9 mouse cellular contexts compared by ENCODE assay signal in genomic region chr6:114916715-114916992, GRCm38 (mm10). TPM values are rescaled to one million over a fixed set of nuclear protein-coding genes. Genes with fewer than 3 reads are reported as not detected.
DNase-seq lines count a peak whose midpoint lies in the region; ATAC-seq and TF ChIP-seq lines count a peak whose summit lies in the region.
"Had no signal": no experiment of that assay in that cellular context is flagged by ENCODE, and none has a peak within 500 bp of the region (broad histone marks: within the 10 kb centered on the region; RNA-seq: fewer than 3 reads in every experiment).

No protein-coding gene starts in this region.

- H3K4me1 ChIP-seq in G1E (ENCODE audit: insufficient read depth, low read depth, low read length), result peaks cover 69% of the 10 kb centered on the region
- H3K4me1 ChIP-seq in hindbrain, embryonic 12.5 days, result peaks cover 76% of the 10 kb centered on the region
- no peaks in the 10 kb centered on the region; the same call in 1 of the 2 replicates for H3K4me1 ChIP-seq in cerebellum, adult 2 months (ENCODE audit: control insufficient read depth, insufficient read depth, low read length)

- TF ChIP-seq CTCF in G1E (IDR thresholded peaks at IDR 0.05; ENCODE audit: low read depth, low read length), result no peak
- no peak for TF ChIP-seq CTCF in brain, embryonic 14.5 days (IDR thresholded peaks at IDR 0.05; ENCODE audit: borderline replicate concordance, extremely low read depth, insufficient read depth, insufficient read length)
- no peak for TF ChIP-seq CTCF in cerebellum, adult 2 months (IDR thresholded peaks at IDR 0.05; ENCODE audit: borderline replicate concordance, insufficient read depth, low read depth, low read length)

- intact Hi-C loops in gastrocnemius, postnatal 14 days (cut with DNase I; ENCODE audit: low total_unique reads), result loop anchor here (5.0 kb wide), 1 partner anchor 34 kb away; no protein-coding TSS in a partner anchor

- peak; percentile 26 for DNase-seq in G1E (ENCODE audit: low spot score)
- peak; percentile 72 for DNase-seq in brain, embryonic 14.5 days (ENCODE audit: low read depth)
- DNase-seq in lung, postnatal 36 days, result peak; percentile 71
- no peak for DNase-seq in ovary, adult 18-20 months (ENCODE audit: low spot score)
- DNase-seq in left cerebral cortex, adult 11 months (ENCODE audit: low spot score), result no peak
- DNase-seq in gastrocnemius, postnatal 14 days, result no peak
- no peak for DNase-seq in cerebellum, adult 2 months
- DNase-seq: adrenal gland, postnatal 14 days had no signal

- no peak overlapping the region; the same call in 1 of the 2 replicates for H3K4me3 ChIP-seq in G1E (ENCODE audit: low read depth, low read length)
- H3K4me3 ChIP-seq in hindbrain, embryonic 12.5 days, result 0 out of 2 replicates have a peak overlapping the region, but pooled peaks have one; percentile 1
- H3K4me3 ChIP-seq in cerebellum, adult 2 months (replicated peaks; ENCODE audit: insufficient read depth, low read depth, low read length), result no peak overlapping the region

- H3K4me2 ChIP-seq in hindbrain, embryonic 12.5 days (replicated peaks), result peak overlapping the region; percentile 53

- no peaks in the 10 kb centered on the region for H3K9me3 ChIP-seq in G1E (replicated peaks)
- H3K9me3 ChIP-seq in hindbrain, embryonic 12.5 days (replicated peaks), result no peaks in the 10 kb centered on the region

- 22% methylated on average over 5 of the region's 5 CpGs for WGBS in hindbrain, embryonic 12.5 days
- WGBS in cerebellum, adult 2 months, result 55% methylated on average over 5 of the region's 5 CpGs

- peak overlapping the region; percentile 36; the same call in 1 of the 2 replicates for H3K27ac ChIP-seq in hindbrain, embryonic 12.5 days
- H3K27ac ChIP-seq in cerebellum, adult 2 months (ENCODE audit: insufficient read depth, low read length), result no peak overlapping the region

- ATAC-seq in G1E (ENCODE audit: extremely low read depth, insufficient number of reproducible peaks, low FRiP score, poor library complexity, severe bottlenecking), result peak; percentile 23; the same call in 1 of the 2 replicates
- ATAC-seq in hindbrain, embryonic 12.5 days (ENCODE audit: low FRiP score), result no peak

- TF ChIP-seq POLR2A in brain, embryonic 14.5 days (IDR thresholded peaks at IDR 0.05; ENCODE audit: borderline replicate concordance, extremely low read depth, insufficient read depth, insufficient read length, poor library complexity, severe bottlenecking), result no peak
- no peak for TF ChIP-seq POLR2A in cerebellum, adult 2 months (IDR thresholded peaks at IDR 0.05; ENCODE audit: borderline replicate concordance, insufficient read depth, low read length)

- peaks cover 63% of the 10 kb centered on the region for H3K36me3 ChIP-seq in G1E (replicated peaks)
- H3K36me3 ChIP-seq in hindbrain, embryonic 12.5 days, result no peaks in the 10 kb centered on the region

- no peaks in the 10 kb centered on the region for H3K27me3 ChIP-seq in G1E (ENCODE audit: insufficient read depth, low read length)
- H3K27me3 ChIP-seq in hindbrain, embryonic 12.5 days, result no peaks in the 10 kb centered on the region
- no peaks in the 10 kb centered on the region for H3K27me3 ChIP-seq in cerebellum, adult 2 months (ENCODE audit: control insufficient read depth, insufficient read depth, low read length)

- peak overlapping the region; percentile 23 for H3K9ac ChIP-seq in hindbrain, embryonic 12.5 days

RNA-seq across cellular contexts. Expression of gene Vgll4, which starts 53.1 kb away (rescaled TPM):
- 22.9 and 33.3 TPM in 2 replicates for total RNA-seq in G1E (2014; fragmentation: Nextera tagmentation)
- total RNA-seq in G1E (2017), result 34.6 and 35.0 TPM in 2 replicates
- polyA plus RNA-seq in G1E (2012), result 39.4 and 40.7 TPM in 2 replicates
- polyA plus RNA-seq in brain, embryonic 14.5 days (2012; rRNA removed), result 39.7 and 40.9 TPM in 2 replicates
- polyA plus RNA-seq in hindbrain, embryonic 12.5 days (2016; fragmentation: Nextera tagmentation; extraction: Ambion mirVana), result 94.2 and 94.3 TPM in 2 replicates
- 10 to 100 TPM; 15.7 to 20.1 TPM for total RNA-seq in gastrocnemius, postnatal 14 days (2021)
- polyA plus RNA-seq in cerebellum, adult 2 months (2012; rRNA removed), result 22.3 and 23.9 TPM in 2 replicates

Comparison
In these comparisons a context has a peak if more than half of its experiments do, and no peak if none do; other contexts are left out.
1. DNase-seq: peak in G1E (single experiment), brain, embryonic 14.5 days (single experiment) and lung, postnatal 36 days (single experiment); none in ovary, adult 18-20 months (single experiment), left cerebral cortex, adult 11 months (single experiment), gastrocnemius, postnatal 14 days (single experiment) and cerebellum, adult 2 months (0 of 2).